Mouse (Mus musculus): ENCODE measurements around the gene Sorcs2.
"Not testable (repeated sequence)": the region's sequence is repeated elsewhere in the genome, so short reads cannot be mapped to it uniquely, and the experiment has no call there.

The Sorcs2 gene

DNA sequence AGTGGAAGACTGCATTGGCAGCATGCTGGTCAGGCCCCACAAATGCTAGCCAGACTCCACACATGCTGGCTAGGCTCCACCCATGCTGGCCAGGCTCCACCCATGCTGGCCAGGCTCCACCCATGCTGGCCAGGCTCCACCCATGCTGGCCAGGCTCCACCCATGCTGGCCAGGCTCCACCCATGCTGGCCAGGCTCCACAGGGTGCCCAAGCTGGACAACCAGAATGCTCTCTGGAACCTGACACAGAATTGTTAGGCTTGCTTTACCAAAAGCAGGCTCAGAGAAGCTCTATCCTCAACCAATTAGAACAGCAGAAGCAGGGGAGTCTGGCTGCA, 7.4 kb downstream of the Sorcs2 start:
- DNase-seq (ENCODE audit: low read depth), result not testable (repeated sequence)

DNA sequence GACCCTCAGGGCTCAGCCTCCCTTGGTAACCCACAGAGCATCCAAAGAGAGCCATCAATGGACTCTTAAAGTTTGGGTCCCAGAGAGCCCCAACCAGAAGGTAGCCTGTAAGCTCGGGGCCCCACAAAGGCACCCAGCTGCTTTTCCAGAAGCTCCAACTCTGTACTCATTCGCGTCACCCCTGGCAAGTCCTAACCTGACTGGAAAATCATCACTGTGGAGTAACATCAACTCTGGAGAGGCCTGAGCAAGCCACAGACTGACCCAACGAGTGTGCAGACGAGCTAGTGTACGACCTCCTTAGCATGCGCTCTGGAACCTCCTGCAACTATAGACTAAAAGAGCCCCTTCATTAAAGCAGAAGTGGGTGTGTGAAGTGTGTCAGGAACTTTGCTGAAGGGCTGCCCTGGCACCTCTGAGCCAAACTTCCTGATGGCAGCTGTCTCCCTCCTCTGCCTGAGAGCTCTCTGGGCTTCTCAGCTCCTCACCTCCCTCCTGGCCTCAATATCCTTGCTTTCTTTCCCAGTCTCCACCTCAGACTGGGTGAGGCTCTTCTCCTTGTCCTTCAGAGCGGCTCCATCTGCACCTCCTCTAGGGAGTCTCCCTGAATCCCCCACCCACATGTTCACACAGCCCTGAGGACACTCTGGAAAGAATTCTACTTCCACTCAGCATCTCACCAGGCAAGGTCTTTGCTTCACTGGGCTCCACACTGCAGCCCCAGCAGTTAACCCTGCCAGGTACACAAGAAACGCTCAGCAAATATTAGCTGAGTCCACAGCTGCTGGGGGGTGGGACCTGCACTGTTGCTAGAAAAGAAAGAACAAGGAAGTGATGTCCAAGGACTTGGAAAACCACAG, 8.0 kb downstream of the Sorcs2 start:
- DNase-seq (ENCODE audit: low read depth), result peak; percentile 31

DNA sequence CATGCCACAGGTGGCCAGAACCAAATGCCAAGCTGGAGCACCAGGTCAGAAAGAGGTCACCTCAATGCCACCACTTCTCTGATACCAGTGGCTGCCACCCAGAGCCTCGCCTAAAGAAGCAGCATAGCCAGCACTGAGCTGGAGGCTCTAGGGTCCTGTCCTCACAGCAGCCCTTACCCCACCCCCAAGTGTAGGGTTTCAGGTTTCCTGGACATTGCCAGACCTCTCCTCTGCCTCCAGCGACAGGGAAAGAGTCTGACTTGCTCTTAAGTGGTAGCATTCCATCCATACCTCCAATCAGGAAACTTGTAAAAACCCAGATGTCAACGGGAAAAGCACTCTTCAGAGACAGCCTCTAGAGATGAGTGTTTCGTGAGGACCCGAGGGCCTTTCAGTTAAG, 12.9 kb downstream of the Sorcs2 start:
- DNase-seq (ENCODE audit: low read depth), result peak; percentile 50

DNA sequence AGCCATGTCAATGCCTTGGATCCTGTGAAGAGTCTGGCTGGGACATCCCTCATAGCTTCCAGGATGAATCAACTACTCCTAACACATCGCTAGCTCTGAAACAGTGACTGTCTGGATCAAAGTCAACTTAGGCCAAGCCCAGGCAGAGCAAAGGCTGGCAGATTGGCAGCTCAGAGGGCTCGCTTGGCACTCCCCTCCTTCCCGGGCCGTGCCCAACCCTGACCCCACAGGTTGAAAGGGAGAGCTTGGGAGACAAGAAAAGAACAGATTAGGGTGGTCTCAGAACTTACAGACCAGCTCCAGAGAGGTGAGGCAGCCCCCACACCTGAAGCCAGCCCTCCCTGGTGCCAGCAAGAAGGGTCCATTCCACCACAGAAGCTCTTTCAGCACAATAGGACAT, 14.5 kb downstream of the Sorcs2 start:
- no peak for DNase-seq (ENCODE audit: low read depth)

DNA sequence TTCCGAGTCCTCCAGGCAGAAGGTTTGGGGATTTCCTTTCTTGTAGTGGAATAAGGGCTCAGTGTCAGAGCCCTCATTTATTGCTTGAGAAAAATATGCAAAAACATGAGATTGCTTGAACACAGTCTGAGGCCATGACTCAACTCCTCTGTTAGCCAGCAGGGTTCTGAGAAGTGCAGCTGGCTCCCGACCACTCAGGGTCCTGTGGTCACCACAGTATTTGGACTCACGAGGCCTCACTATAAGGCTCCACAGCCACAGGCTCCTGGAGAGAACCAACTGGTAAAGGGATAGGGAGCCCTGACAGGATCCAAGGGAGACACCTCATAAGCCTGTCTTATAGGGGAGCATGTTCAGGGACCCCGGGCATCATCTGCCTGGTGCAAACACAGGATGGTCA, 15.2 kb downstream of the Sorcs2 start:
- DNase-seq (ENCODE audit: low read depth), result peak; percentile 38

DNA sequence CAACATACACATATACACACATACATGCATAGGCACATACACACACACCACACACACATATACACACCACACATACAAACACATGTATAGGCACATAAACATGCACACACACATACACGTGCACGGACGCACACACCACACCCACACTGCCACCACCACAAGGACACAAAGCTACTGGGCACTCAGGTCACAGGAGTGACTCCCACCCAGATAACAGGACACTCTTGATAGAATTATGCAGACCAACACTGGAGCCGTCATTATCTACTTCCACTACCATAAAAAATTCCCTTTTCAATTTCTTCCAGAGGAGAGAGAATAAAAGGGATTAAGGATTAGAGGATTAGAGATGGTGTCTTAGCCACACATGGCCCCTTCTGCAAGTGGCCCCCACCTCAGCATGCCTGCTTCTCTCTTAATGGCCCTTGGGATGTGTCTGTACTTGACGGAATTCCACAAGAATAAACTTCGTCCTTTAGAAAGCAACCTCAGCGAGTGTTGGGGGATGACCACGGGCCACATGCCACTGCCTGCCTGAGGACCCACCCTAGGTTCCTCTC, 15.7 kb downstream of the Sorcs2 start:
- no peak for DNase-seq (ENCODE audit: low read depth)

DNA sequence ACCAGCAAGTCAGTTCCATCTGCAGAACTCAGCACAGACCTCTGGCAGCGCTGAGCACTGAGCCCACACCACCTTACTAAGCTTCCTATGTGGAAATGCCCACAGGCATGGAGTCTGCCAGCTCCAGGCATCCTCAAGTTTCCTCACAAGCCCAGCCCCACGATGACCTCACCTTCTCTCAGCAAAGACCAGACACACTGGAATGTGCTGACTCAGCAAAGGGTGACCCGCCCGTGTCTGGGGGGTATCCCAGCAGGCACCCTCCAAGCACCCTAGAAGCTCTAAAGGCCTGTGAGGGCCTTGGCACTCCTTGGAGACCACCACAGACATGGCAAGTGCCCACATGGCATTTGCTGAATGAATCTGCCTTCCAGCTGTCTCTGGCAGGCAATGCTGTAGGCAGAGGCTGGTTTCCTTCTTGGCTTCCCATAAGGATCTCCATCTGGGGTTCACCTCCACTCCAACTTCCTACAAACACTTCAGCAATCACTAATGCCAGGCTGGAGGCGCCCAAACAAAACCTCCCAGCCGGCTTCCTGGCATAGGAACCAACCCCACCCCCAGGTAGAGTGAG, 17.9 kb downstream of the Sorcs2 start:
- DNase-seq (ENCODE audit: low read depth), result peak; percentile 78

DNA sequence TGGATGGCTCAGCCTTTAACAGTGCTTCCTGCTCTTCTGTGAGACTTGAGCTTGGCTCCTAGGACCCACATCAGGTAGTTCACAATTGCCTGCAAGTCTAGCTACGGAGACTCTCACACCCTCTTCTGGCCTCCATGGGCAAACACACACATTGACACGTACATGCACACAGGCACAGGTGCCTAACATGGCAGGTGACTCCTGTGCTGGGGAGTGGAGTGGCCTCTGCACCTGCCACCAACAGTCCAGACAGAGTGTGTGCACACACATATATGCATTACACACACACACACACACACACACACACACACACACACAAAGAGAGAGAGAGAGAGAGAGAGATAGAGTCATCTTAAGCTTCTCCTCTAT, 19.6 kb downstream of the Sorcs2 start:
- no peak for DNase-seq (ENCODE audit: low read depth)

DNA sequence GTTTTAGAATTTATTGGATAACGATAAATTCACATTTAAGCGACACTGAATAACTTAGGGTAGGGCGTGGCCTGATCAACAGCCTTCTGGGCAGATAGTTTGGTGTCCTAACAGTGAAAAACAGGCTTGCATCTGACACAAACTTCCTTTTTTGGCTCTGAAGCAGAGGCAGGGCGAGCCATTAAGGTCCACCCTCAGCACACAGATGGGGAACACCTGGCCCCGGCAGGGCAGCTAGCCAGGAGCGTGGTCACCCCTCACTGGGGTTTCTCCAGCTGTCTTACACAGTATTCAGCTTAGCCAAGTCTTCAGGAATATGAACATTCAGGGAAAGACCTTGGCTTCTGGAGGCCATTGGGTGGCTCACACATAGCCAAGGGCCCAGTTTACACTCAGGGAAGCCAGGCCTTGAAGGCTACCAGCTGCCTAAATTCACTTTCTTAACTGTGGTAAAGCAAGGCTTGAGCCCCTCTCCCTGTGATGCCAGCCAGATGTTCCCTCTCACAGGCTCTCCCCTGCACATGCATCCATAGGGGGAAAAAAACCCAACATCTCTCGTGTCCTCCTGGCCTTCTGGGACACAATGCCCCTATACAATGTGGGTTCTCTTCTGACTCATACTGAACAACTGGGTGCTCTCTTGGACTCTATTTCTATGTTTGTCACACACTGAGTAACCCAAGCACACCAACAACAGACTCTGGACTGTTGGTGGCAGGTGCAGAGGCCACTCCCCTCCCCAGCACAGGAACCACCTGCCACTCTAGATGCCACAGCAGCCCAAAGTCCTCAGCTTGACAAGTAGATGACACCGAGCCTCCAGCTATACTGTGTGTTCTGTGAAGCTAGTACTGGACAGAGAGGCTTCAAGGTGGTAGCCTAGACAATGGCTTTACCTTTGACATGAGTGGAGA, 20.2 kb downstream of the Sorcs2 start:
- DNase-seq (ENCODE audit: low read depth), result peak; percentile 72

DNA sequence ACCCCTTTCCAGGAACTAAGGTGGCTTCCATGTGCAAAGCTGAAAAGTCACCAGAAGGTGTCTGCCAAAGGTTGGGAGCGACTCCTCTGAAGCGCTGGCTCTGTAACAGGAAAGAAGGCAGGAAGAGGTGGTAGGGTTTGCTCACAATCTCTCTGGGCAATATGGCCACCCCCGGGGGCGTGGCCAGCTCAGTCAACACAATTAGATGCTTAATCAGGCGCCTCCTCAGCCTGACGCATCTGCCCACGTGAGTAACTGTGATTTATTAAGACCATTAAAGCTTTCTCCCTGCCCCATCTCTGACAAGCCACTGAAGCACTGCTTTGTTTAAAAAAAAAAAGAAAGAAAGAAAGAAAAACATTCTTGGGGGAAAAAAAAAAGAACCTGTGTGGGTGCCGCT, 22.1 kb downstream of the Sorcs2 start:
- peak; percentile 64 for DNase-seq (ENCODE audit: low read depth)

DNA sequence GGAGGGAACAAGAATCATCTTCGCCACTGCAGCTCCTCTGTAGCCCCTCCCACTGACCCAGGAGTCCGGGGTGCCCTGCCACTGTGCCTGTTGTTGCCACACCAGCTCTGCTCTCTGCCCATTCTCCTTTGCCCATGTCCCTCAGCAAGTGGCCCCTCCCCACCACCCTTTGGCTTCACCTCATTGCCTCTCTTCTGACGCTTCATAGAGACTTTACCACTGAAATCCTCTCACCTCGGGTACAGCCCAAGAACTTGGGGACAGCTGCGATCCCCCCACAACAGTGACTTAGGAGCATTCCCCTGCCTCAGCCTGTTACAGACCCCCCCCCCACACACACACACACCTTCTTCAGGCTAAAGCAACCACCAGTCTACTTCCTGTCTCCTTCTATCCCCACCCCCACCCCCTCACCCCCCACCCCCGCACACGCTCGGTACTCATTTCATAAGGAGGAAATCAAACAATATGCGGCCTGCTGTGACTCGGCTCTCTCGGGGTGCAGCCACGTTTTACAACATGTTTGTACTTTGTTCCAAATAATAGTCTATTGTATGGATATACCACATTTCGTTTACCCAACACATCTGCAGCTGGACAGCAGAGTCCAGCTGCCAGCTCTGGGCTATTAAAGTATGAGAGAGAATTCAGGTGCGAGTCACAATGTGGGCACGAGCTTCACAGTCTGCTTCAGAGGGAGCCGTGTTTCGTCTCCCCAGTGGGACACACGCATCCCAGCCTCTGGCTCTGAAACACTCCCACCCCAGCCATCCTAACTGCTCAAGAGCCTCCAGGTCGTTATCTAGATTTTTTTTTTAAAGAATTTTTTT, 23.5 kb downstream of the Sorcs2 start:
- peak; percentile 49 for DNase-seq (ENCODE audit: low read depth)

DNA sequence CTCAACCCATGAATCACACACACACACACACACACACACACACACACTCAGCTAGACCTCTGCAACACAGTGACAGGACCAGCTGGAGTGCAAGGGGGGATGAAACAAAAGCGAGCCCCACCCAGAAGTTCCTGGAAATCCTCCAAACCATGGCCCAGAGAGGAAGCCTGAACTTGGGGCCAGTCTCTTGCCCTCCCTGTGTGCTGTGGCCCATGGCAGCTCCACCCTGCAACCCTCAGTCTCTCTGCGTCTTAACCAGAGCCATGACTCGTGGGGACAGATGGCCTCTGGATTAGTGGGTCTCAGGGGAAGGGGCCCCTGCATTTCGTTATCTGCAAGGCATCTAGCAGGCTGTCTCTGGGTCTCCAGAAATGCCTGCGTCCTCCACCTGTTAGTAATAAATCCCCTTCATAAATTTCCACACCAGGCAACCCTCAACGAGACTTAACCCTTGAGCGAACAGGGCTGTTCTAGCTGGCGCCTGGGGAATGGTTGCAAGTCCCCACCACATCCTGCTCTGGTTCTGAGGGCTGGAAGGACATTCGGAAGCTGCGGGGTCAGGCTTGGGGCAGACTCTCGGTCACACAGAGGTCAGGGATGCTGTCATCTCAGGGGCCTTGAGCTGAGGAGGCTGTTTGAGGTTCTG, 24.6 kb downstream of the Sorcs2 start:
- peak; percentile 65 for DNase-seq (ENCODE audit: low read depth)

DNA sequence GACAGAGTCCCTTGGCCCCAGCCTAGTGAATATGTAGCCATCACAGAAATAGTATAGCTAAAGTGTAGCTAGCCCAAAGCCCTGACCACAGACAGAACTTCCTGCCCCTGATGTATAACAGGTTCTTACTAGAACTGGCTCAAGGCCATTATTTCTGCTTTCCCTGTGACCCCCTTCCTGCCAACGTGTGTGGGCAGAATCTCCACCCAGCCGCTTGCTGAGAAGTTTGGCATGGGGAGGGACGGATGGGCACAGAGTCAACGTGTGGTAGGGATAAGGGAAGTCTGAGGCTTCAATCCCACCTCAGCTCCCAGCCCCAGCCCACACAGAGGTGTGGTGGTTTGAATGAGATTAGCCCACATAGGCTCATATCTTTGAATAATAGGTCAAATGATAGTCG, 26.2 kb downstream of the Sorcs2 start:
- DNase-seq (ENCODE audit: low read depth), result no peak

DNA sequence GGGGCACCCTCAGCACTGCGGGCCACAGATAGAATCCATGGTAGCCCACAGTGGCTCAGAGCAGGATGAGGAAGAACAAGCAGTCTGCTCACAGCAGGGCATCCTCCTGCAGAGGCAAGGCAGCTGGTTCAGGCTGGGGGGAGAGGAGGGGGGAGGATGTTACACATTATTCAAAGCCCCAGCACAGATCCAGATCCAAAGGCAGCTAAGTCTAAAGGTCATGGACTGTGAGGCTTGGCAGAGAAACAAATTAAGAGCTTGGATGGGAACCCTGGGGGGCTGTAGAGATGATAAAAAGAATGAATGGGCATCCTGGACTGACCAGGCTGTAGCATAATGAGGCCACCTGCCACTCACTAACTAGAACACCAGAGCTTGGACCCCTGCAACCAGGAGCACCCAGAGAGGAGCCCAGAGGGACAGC, 28.7 kb downstream of the Sorcs2 start:
- DNase-seq (ENCODE audit: low read depth), result no peak

DNA sequence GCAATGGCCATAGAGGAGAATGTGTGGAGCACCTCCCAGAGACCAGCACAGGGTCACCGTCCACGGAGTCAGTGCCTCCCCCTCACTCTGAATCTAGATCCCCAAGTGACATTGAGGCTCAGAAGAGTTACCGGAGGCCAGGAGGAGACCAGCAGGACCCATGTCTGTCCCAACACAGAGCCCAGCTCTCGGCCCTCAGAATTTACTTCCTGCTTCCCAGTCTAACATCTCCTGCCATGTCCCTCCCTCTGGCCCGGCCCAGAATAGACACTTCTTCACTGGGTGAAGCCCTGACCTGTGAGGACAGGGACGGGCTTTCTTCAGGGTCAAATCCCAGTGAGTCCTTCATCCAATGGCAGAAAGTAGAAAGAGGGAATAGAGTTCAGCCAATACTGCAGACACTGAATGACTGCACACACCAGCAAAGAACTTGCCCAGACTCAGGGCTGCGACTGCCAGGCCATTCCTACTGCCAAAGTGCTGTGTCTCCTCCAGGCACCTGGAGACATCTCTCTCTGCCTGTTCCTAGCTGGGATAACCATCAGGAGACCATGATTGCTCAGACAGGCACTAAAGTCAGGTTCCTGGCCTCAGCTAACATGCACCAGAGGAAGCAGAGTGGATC, 29.3 kb downstream of the Sorcs2 start:
- DNase-seq (ENCODE audit: low read depth), result no peak

DNA sequence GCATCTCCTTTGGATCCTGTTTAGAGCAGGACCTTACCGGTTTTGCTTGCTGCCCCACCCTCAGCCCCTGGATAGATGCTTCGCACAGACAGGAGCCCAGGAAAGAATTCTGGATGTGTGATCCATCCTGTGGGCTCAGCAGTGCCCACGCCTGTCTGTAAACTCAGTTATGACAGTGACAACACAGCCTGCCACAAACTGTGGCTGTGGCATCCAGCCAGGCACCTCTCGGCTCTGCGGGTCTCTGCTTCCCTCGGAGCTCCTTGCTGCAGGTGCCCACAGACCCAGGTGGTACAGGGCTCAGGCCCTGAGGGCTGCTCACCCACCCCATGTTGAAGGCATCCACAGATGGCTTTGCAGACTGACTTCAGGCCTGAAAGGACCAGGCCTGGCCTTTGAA, 30.0 kb downstream of the Sorcs2 start:
- DNase-seq (ENCODE audit: low read depth), result no peak

DNA sequence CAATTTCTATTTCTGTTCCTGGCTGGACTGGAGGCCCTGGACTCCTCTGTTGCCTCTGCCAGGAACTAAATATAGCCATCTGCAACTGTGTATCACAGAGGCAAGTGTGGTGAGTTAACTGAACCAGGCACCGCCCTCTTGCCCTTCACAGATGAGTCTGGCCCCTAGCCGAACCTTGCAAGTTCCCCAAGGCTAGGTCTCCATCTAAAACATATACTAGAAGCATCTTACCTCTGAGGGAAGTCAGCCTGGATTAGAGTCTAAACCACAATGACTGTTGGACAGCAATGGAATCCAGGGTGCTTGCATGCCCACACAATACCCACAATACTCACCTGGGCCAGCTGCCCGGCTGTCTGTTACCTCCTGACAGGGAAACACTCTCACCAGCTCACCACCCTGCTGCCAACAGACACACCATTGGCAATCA, 30.7 kb downstream of the Sorcs2 start:
- DNase-seq (ENCODE audit: low read depth), result peak; percentile 67

DNA sequence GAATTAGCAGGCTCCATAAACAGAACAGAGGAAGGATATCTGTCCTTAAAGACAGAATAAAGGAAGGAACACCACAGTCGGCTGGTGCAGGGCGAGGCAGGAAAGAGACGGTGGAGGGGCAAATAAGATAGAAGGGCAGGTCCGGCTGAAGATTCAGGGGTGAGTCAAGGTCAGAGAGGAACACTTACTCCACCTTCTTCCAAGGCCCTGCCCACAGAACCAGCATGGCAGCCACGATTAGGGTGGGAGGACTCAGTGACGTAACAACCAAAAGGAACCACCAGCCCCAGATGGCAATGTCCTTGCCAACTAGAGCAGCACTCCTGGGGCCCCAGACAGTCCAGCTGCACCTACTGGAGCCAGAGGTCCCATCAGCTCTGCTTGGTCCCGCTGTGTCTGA, 36.2 kb downstream of the Sorcs2 start:
- no peak for DNase-seq (ENCODE audit: low read depth)

DNA sequence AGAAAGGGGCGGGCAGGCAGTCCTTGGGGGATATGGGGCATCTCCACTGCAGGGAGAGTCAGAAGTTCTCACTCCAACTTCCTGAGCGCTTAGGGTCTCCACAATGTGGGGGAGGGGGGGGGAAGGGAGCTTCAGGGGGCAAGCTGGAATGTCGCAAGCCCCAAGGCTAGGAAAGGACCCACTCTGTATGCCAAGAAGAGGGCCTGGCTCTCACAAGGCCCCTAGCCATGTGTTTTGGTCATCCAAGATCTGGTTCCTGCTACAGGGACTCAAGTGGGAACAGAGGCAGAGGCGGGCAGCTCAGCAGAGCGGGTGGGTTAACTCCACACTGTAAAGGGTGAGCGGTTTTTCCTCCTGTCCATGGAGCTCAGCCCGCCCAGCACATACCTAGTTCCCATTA, 37.6 kb downstream of the Sorcs2 start:
- no peak for DNase-seq (ENCODE audit: low read depth)

DNA sequence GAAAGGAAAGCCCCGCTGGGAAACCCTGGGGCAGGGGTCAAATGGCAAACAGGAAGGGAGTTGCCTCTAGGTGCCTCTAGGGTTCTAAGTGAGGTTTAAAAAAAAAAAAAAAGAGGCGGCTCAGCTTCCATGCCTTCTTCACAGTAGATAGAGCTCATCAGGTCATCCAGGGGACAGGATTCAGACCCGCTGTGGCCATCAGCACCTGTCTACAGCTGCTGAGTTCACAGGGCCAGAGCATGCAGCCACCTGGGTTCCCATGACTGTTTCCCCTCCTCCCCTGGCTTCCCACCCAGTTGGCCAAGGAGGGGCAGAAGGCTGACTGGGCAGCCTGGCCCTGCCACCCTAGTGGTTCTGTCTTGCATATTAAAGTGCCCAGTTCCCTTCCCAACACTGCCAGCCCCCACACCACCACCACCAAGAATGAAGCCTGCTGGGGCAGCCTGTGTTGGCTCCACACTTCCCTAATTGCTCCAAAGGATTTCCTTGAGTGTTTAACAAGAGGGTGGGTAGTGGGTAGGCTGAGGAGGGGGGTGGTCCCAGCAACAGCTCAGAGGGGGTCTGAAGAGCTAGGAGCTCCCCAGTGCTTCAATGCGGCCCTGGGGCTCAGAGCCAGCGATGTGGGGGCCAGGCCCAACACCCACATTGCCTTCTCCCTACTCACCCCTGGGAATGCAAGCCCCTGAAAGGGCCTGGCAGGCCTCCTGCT, 38.2 kb downstream of the Sorcs2 start:
- no peak for DNase-seq (ENCODE audit: low read depth)
